Mouse (Mus musculus): ENCODE data around the gene Ap2a2. TPM values are rescaled to one million over a fixed set of nuclear protein-coding genes. Genes with fewer than 3 reads are reported as not detected.

Ap2a2 gene
- total and polyA plus RNA-seq, 3 experiments, result 34.7 to 67.9 (median 59.5) TPM

DNA sequence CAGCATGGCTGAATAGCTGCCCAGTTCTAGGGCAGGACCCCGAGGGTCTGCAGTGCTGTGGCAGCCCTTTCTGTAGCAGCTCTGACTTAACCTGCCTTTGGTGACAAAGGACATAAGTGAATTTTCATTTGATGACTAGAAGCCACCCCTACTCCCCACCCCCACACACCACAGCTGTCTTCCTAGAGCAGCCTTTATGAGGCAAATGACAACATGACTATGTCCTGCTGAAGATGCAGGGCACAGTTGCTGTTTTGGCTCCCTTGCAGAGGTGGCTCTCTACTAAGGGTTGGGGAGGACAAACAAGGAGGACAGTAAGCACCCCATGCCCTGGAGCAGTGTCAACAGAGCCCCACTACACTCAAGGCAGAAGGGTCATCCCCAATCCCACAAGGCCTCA, 42.2 kb upstream of the Ap2a2 start:
- TF ChIP-seq MEF2A (IDR thresholded peaks at IDR 0.05; ENCODE audit: extremely low read depth, insufficient replicate concordance, low read depth, low read length, poor library complexity, severe bottlenecking), result no peak
- Histone ChIP-seq H3K4me3 (ENCODE audit: control insufficient read depth in 1 of 2, insufficient read depth in 1 of 2, low read depth in 2 of 2, low read length in 2 of 2) (no peak overlapping the region), H3K9me3 (replicated peaks; ENCODE audit: insufficient read depth, low read length) (no peaks in the 10 kb centered on the region), H3K79me2 (ENCODE audit: control insufficient read depth, insufficient read depth, low read length, poor library complexity) (no peaks in the 10 kb centered on the region), H3K4me1 (ENCODE audit: control insufficient read depth in 1 of 2, insufficient read depth in 2 of 2, low read length in 2 of 2) (no peaks in the 10 kb centered on the region), H3K27me3 (ENCODE audit: control insufficient read depth in 1 of 2, insufficient read depth in 2 of 2, low read length in 2 of 2) (no peaks in the 10 kb centered on the region), H3K27ac (ENCODE audit: control insufficient read depth, low read depth, low read length) (no peak overlapping the region), H3K36me3 (ENCODE audit: control insufficient read depth in 1 of 2, insufficient read depth in 2 of 2, low read length in 2 of 2) (no peaks in the 10 kb centered on the region), H3K9ac (ENCODE audit: control insufficient read depth, low read depth, low read length, poor library complexity, severe bottlenecking) (no peak overlapping the region)
- no peak for DNase-seq (ENCODE audit: low read depth, low spot score)

DNA sequence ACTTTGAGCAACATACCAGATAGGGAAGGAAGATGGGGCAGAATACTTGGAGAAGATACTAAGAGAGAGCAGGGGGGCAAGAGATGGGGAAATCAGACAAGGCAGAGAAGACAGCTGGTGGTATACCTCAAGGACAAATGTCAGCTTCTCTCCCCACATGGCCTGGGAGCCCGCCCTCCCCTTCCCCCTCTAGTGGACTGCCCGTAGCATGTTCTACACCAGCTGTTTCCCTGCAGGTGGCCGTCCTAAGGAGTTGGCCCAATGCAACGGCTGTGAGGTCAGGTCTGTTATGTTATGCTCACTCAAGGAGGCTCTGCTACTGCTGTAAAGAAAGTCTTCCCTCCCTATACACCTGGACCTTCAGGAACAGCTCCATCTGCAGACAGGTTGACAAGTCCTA, 39.0 kb upstream of the Ap2a2 start:
- no peak for DNase-seq (ENCODE audit: low read depth, low spot score)
- no peaks in the 10 kb centered on the region for H3K27me3 ChIP-seq (ENCODE audit: control insufficient read depth in 1 of 2, insufficient read depth in 2 of 2, low read length in 2 of 2)
- H3K4me3 ChIP-seq (ENCODE audit: control insufficient read depth in 1 of 2, insufficient read depth in 1 of 2, low read depth in 2 of 2, low read length in 2 of 2), result no peak overlapping the region
- no peaks in the 10 kb centered on the region for H3K4me1 ChIP-seq (ENCODE audit: control insufficient read depth in 1 of 2, insufficient read depth in 2 of 2, low read length in 2 of 2)
- H3K9ac ChIP-seq (ENCODE audit: control insufficient read depth, low read depth, low read length, poor library complexity, severe bottlenecking), result no peak overlapping the region
- H3K27ac ChIP-seq (ENCODE audit: control insufficient read depth, low read depth, low read length), result no peak overlapping the region
- TF ChIP-seq KAT2A (conservative IDR thresholded peaks at IDR 0.05; ENCODE audit: low read depth, low read length) (no peak), TBP (IDR thresholded peaks at IDR 0.05; ENCODE audit: low read depth, low read length) (no peak)
- peaks cover 0 to 2% of the 10 kb centered on the region in 2 experiments; a peak in 1 of 4 replicates for H3K36me3 ChIP-seq (ENCODE audit: control insufficient read depth in 1 of 2, insufficient read depth in 2 of 2, low read length in 2 of 2)
- H3K79me2 ChIP-seq (ENCODE audit: control insufficient read depth, insufficient read depth, low read length, poor library complexity), result no peaks in the 10 kb centered on the region
- no peaks in the 10 kb centered on the region for H3K9me3 ChIP-seq (replicated peaks; ENCODE audit: insufficient read depth, low read length)

DNA sequence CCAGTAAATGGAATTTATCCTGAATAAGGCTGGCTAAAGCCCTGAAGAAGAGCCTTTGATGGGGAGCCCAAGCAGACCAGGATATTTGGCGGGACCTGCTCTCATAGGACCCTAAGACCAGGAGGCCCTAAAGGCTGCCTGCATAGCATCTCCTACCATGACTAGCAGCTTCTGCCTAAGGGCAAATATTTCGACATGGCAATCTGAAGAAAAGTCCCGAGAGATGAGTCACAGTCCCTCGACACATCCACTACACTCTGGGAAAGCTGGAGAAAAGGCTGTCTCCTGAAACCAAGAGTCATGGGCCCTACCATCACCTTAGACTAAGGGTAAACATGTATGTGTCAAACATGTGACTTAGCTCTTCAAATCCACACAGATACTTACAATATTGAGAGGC, 37.7 kb upstream of the Ap2a2 start:
- H3K9me3 ChIP-seq (replicated peaks; ENCODE audit: insufficient read depth, low read length), result no peaks in the 10 kb centered on the region
- H3K4me1 ChIP-seq (ENCODE audit: control insufficient read depth in 1 of 2, insufficient read depth in 2 of 2, low read length in 2 of 2), result no peaks in the 10 kb centered on the region
- H3K4me3 ChIP-seq (ENCODE audit: control insufficient read depth in 1 of 2, insufficient read depth in 1 of 2, low read depth in 2 of 2, low read length in 2 of 2), result no peak overlapping the region
- peaks cover 0 to 3% of the 10 kb centered on the region in 2 experiments; a peak in 2 of 4 replicates for H3K36me3 ChIP-seq (ENCODE audit: control insufficient read depth in 1 of 2, insufficient read depth in 2 of 2, low read length in 2 of 2)
- H3K79me2 ChIP-seq (ENCODE audit: control insufficient read depth, insufficient read depth, low read length, poor library complexity), result no peaks in the 10 kb centered on the region
- no peaks in the 10 kb centered on the region for H3K27me3 ChIP-seq (ENCODE audit: control insufficient read depth in 1 of 2, insufficient read depth in 2 of 2, low read length in 2 of 2)
- DNase-seq (ENCODE audit: low read depth, low spot score), result no peak
- TF ChIP-seq NRF1 (IDR thresholded peaks at IDR 0.05; ENCODE audit: insufficient read depth, low read depth, low read length, poor library complexity, severe bottlenecking), result no peak
- no peak overlapping the region for H3K9ac ChIP-seq (ENCODE audit: control insufficient read depth, low read depth, low read length, poor library complexity, severe bottlenecking)
- no peak overlapping the region for H3K27ac ChIP-seq (ENCODE audit: control insufficient read depth, low read depth, low read length)

DNA sequence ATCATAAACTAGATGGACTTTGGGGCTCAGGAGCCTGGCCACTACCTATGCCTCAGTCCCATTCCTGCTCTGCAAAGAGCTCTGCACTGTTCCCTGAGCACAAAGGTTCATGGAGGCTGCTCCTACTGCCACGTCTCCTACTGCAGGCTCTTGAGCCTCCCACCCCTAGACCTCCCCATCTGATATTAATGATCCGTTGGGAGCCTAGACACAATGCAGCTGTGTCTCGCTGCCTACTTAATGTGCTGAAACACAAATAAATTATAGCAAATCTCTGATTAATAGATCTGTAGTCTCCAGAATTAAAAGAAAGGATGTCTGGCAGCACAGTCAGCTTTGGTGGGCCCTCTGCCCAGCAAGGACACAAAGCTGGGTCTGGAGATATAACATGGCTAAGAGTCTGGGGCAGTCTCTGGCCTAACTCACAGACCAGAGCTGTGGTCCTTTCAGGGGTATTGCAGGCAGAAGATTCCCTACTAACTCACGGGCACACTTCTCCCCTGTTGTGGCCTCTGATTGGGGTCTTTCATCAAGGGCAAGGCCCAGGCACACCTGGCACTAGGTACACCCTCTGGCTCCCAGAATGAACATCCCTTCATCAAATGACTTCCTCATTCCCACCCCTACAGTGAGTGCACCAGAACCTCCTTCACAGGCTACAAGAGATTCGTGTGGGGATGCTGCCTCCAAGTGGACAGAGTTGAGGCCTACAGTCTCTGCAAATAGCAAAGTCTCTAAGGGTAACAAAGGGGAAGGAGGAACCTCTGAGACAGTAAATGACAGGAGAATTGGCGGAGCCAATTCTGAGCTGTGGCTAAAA, 37.0 kb upstream of the Ap2a2 start:
- Histone ChIP-seq H3K9ac (ENCODE audit: control insufficient read depth, low read depth, low read length, poor library complexity, severe bottlenecking) (no peak overlapping the region), H3K4me3 (ENCODE audit: control insufficient read depth in 1 of 2, insufficient read depth in 1 of 2, low read depth in 2 of 2, low read length in 2 of 2) (no peak overlapping the region), H3K9me3 (replicated peaks; ENCODE audit: insufficient read depth, low read length) (no peaks in the 10 kb centered on the region), H3K36me3 (ENCODE audit: control insufficient read depth in 1 of 2, insufficient read depth in 2 of 2, low read length in 2 of 2) (peaks cover 0 to 3% of the 10 kb centered on the region in 2 experiments; a peak in 2 of 4 replicates), H3K27me3 (ENCODE audit: control insufficient read depth in 1 of 2, insufficient read depth in 2 of 2, low read length in 2 of 2) (no peaks in the 10 kb centered on the region), H3K79me2 (ENCODE audit: control insufficient read depth, insufficient read depth, low read length, poor library complexity) (no peaks in the 10 kb centered on the region), H3K27ac (ENCODE audit: control insufficient read depth, low read depth, low read length) (no peak overlapping the region), H3K4me1 (ENCODE audit: control insufficient read depth in 1 of 2, insufficient read depth in 2 of 2, low read length in 2 of 2) (no peaks in the 10 kb centered on the region)
- peak; percentile 91 for DNase-seq (ENCODE audit: low read depth, low spot score)
- no peak for TF ChIP-seq MYB (IDR thresholded peaks at IDR 0.05; ENCODE audit: low read depth, low read length)
- TF ChIP-seq TAL1 (IDR thresholded peaks at IDR 0.05; ENCODE audit: low read length), result no peak
- TF ChIP-seq NELFE (IDR thresholded peaks at IDR 0.05; ENCODE audit: low read depth, low read length), result no peak
- TF ChIP-seq RAD21 (IDR thresholded peaks at IDR 0.05; ENCODE audit: low read depth, low read length), result peak; percentile 98
- TF ChIP-seq USF1 (IDR thresholded peaks at IDR 0.05; ENCODE audit: low read depth, low read length), result no peak
- no peak for TF ChIP-seq USF2 (IDR thresholded peaks at IDR 0.05; ENCODE audit: borderline replicate concordance in 1 of 2, insufficient read depth in 1 of 2, low read depth in 1 of 2, low read length in 2 of 2)
- no peak for TF ChIP-seq MEF2A (IDR thresholded peaks at IDR 0.05; ENCODE audit: extremely low read depth, insufficient replicate concordance, low read depth, low read length, poor library complexity, severe bottlenecking)
- no peak for TF ChIP-seq KAT2A (conservative IDR thresholded peaks at IDR 0.05; ENCODE audit: low read depth, low read length)
- TF ChIP-seq MAFK (IDR thresholded peaks at IDR 0.05; ENCODE audit: borderline replicate concordance, low read depth, low read length), result no peak
- no peak for TF ChIP-seq NRF1 (IDR thresholded peaks at IDR 0.05; ENCODE audit: insufficient read depth, low read depth, low read length, poor library complexity, severe bottlenecking)
- TF ChIP-seq ETS1 (IDR thresholded peaks at IDR 0.05; ENCODE audit: low read depth, low read length), result no peak
- TF ChIP-seq GABPA (IDR thresholded peaks at IDR 0.05; ENCODE audit: low read depth, low read length), result no peak
- no peak for TF ChIP-seq BHLHE40 (IDR thresholded peaks at IDR 0.05; ENCODE audit: borderline replicate concordance, low read depth, low read length)
- TF ChIP-seq MXI1 (IDR thresholded peaks at IDR 0.05; ENCODE audit: low read depth, low read length), result no peak
- TF ChIP-seq POLR2A (IDR thresholded peaks at IDR 0.05; ENCODE audit: control insufficient read depth in 1 of 2, insufficient read depth in 1 of 2, low read depth in 1 of 2, low read length in 2 of 2, poor library complexity in 1 of 2), result no peak
- TF ChIP-seq POLR2AphosphoS5 (IDR thresholded peaks at IDR 0.05; ENCODE audit: borderline replicate concordance, low read depth, low read length), result no peak
